Mouse (Mus musculus) urinary bladder, postnatal 10 days (tissue): ENCODE results near the gene Rrn3.
A peak's percentile ranks its signal among the peaks of the same experiment; 100 is the strongest.
"Not testable (repeated sequence)": the region's sequence is repeated elsewhere in the genome, so short reads cannot be mapped to it uniquely, and the experiment has no call there.

ENCODE experiments used
- DNase-seq: peaks from one replicate; pipeline ENCODE4 v3.0.0; 2022; ENCODE audit warnings: low spot score

The Rrn3 gene

DNA sequence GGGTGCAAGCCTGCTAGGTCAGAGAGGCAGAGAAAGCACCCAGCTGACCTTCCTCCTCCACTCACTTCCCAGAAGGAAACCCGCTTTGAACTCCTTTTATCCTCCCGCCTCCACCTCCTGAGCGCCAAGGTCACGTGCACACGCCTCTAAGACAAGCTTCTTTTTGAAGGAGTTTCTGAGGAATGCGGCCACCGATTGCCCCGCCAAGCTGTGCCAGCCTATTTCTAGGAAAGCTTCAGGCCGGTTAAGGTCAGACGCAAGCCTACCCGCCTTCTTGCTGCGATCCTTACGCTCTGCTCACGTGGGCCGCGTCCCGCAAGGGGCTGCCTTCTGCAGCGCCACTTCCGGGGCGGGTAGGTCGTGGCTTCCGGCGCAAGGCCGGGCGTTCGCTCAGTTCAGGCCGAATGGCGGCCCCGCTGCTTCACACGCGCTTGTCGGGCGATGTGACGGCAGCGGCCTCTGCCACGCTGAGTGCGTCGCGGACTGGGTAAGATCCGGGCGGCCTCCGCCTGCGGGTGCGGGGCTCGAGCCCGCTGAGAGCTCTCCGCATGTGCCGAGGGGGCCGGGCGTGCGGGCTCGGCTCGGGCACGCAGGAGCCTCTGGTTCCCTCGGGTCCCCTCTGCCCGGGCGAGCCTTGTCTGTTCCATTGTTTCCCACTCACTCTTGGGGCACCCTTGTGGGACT is at the start of gene Rrn3:
Gene Rrn3, plus strand, starts transcription at position 356 of the 684 bp plus-strand sequence.
- peak; percentile 47 for DNase-seq

DNA sequence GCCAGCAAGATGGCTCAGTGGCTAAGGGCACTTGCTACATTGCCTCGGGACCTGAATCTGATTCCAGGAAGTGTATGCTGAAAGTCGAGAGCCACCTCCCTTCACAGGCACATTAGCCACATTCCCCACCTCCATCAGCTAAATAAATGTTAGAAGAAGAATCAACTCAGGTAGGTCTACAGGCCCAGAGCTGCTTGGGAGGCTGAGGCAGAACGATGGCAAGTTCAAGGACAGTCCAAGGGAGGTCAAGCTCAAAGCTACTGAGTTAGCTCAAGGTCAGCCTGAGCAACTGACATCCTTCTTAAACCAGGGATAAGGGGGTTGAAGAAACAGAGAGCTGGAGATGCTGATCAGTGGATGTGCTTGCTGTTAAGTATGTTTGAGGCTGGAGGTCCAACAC is 47.7 kb upstream of the Rrn3 start:
- DNase-seq, result no peak

DNA sequence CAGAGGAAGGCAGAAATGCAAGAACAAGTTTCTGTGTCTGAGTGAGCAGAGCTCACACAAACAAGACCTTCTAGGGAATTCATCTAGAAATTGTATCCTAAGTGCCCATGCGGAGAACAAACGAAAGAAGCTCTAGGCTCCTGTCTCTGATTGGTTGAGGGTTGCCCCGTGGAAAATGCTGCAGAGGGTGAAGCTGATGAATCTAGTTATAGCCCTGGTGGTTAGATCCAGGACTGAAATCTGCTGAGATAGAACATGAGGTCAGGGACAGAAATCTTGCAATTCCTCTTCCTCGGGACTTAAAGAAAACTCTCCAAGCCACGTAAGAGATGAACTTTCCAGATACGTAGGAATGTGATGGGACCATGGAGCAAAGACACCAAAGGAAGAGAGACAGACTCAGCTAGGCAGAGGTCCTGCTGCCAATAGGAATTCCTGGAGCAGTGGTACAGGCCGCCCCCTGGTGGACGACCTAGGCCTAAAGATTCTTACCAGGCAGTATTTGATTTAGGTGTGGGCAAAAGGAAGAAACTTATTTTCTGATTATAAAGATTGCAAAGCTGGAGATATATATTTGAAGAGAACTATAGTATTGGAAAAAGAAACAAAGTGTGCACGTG is 46.9 kb upstream of the Rrn3 start:
- DNase-seq, result peak; percentile 30

DNA sequence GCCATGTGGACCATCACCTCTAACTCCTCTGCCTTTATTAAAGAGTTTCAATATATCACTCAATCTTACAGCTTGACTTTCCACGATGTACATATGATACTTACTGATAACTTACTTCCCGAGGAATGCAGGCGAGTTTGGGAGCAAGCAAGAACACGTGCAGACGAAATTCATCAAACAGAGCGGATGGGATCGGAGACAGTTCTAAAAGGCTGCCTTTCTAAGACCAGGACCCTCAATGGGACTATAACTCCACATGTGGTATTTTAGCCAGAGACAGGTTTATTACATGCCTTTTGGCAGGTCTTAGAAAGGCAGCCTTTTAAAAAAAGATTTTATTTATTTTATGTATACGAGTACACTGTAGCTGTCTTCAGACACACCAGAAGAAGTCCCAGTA is 44.5 kb upstream of the Rrn3 start:
- DNase-seq, result no peak

DNA sequence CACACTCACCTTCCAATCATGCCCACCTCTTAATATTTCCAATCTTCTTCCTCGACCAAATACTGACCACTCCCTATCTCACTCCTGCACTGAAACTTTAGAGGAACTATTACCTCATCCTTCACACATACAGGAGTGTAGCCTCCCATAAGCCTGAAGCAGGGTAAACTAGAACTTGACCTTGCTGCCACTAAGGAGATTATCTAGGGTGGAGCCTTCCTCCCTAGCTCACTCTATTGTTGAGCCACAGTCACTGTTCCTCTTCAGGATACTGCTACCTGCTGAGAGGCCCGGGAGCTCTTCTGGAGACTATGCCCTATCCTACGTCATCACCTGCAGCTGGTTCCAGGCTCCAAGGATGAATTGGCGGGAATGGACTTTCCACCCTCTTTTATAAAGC is 41.5 kb upstream of the Rrn3 start:
- not testable (repeated sequence) for DNase-seq

DNA sequence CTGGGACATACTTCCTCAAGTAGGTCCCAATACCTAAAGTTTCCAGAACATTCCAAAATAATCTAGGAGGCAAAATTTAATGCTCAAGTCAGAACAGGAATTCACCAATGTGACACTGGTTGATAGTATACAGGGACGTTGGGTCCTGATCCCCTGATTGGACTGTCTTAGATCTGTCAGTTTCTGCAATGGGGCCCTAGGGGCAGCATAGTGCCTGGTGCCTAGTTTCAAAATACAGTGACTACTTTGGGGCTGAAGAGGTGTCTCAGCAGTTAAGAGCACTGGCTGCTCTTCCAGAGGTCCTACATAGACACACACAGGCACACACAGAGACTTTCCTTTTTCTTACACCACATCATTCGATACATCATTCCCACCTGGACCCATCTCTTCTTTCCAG is 39.7 kb upstream of the Rrn3 start:
- no peak for DNase-seq

DNA sequence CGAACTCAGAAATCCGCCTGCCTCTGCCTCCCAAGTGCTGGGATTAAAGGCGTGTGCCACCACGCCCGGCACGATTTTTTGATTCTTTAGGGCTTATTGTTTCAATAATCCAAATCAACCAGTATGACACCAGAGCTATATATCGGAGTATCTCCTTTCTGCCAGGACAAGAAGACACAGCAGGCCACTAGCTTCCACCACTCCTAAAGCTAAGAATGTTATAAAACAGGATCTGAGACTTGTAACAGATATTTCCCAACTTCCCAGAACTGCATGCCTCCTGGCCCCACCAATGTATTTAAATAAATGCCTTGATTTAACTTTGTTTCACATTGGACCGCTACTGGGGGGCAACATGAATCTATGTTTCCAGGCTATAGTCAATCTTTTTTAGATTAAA is 32.8 kb upstream of the Rrn3 start:
- DNase-seq, result no peak

DNA sequence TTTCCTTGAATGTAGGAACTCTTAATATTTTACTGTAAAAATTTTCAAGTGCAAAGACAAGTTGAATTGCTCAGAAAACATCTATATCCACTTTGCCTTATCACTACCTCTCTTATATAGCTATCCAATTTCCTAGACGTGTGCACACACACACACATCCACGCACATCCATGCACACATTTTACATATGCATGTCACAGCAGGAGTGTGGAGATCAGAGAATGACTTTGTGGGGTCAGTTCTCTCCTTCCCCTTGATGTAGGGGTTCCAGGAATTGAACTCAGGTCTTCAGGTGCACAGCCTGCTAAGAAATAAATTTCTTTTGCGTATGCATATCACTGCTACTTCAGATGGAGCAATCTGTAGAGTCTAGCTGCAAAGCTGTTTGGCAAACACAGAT is 32.4 kb upstream of the Rrn3 start:
- no peak for DNase-seq

DNA sequence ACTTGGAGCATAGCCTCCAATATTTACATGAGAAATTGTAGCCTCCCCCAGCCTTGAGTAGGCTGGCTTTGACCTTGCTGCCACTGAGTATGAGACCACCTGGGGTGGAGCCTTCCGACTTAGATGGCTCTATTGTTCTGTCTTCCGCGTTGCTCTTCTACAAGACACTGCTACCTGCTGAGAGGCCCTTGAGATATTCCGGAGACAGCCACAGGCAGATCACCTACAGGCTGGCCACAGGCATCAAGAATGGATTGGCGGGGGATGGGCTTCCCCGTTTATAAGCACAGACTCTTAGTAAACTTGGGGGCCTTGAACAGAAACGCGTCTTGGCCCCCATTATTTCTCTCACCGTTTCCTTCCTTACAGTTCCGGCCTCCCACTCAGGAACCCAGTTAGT is 31.7 kb upstream of the Rrn3 start:
- not testable (repeated sequence) for DNase-seq

DNA sequence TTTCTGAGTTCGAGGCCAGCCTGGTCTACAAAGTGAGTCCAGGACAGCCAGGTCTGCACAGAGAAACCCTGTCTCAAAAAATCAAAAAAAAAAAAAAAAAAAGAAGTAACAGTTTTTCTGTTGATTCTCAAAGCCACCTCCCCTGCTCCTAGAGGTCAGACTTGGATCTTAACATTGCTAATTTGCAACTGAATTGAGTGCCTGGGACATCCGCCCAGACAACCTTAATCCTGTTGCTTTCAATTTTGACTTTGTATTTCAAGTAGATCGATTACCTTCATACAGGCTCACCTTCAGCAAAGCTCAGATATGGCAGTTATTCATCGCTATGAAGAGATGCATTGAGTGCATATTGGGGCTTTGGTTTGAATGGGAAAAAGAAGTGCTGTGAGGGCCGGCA is 31.2 kb upstream of the Rrn3 start:
- DNase-seq, result no peak

DNA sequence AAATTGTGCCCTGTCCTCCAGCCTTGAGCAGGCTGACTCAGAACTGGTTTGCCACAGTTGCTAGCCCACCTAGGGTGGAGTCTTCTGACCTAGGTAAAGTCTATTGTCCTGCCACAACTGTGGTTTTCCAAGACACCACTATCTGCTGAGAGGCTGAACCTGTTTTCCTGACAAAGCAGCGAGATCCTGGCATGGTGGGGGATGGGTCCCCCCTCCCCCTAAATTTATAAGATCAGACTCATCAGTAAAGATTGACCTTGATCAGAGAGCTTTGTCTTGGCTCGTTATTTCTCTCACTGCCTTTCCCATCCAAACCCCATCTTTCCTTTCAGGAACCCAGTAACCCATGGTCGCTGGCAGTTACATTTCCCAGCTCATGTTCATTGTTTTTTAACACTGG is 30.5 kb upstream of the Rrn3 start:
- no peak for DNase-seq

DNA sequence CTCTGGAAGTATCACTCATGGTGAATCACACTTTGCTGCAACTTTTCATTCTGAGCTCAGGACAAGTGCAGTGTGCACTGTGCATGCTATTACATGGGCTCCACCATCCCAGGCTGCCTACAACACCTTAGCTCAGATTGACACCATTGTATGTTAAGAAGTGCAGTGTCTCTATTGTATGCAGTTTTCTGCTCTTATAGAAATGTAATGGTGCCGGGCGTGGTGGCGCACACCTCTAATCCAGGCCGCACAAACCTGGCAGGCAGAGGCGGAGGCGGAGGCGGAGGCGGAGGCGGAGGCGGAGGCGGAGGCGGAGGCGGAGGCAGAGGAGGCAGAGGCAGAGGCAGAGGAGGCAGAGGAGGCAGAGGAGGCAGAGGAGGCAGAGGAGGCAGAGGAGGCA is 29.9 kb upstream of the Rrn3 start:
- DNase-seq, result no peak

DNA sequence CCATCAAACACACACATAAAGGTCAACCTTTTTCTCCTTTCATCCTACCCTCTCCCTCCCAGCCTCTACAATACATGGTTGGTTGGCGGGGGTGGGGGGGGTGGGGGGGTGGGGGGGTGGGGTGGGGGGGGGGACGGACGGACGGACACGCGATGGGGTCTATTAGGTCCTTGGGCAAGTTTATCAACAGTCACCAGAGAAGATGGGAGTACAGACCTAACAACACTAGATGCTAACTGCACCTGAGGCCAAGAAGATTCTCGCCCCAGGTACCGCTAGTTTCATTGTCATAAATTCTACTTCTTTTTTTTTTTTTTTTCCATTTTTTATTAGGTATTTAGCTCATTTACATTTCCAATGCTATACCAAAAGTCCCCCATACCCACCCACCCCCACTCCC is 26.5 kb upstream of the Rrn3 start:
- DNase-seq, result no peak

DNA sequence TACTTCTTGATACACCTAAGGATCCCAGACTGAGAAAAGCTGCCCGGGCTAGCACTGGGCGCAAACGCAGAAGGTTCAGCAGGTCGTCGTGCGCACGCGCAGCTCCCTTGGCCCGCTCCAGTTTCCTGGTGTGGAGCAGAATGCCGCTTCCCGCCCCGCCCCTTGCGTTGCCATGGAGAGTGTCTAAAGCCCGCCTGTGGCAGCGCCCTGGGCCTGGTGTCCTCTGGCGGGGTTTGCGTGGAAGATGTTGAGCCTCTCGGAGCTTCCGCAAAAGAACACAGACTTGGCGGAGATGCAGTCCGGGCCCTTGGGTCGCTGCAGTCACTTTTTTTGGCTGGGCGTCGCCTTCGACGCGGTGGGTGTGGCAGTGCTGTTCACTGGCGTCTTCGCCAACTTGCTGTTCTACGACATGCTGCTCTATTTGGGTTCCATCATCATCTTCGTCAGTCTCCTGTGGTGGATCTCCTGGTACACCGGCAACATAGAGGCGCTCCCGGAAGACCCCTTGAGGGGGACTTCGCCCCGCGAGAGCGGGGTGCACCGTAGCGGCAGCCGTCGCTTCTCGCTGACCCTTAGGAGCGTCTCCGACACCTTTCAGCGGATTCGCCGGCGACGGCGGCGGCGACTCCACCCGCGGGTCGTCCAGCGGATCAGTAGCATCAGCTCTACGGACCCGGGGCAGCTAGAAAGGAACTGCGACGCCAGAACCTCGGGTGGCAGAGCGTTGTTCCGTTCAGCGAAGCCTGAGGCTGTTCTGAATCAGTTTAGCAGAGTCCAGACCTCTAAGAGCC is 25.9 kb upstream of the Rrn3 start:
- DNase-seq, result peak; percentile 75

DNA sequence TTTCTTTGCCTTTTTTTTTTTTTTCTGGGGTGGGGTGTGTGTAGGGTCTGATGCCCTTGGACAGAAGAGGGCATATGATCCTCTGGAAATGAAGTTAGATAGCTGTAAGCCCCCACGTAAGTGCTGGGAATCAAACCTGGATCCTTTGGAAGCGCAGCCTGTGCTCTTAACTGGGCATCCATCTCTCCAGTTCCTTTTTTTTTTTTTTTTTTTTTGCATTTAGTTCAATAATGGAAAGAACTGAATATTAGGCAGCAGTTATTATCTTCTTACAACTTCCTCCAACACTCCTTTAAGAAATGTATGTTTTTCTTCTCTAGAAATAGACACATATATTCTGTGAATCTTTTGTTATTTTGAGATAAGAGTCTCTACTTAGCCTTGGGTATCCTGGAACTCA is 22.7 kb upstream of the Rrn3 start:
- no peak for DNase-seq

DNA sequence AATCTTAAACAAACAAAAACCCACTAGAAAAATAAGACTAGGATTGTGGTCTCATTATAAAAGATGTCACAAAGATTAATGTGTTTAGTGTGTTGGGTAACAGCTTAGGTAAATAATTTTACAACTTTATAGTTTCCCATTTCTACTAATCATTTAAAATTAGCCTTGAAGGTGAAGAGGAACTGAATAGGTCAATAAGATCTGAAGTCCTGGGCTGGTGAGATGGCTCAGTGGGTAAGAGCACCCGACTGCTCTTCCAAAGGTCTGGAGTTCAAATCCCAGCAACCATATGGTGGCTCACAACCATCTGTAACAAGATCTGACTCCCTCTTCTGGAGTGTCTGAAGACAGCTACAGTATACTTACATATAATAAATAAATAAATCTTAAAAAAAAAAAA is 17.7 kb upstream of the Rrn3 start:
- not testable (repeated sequence) for DNase-seq

DNA sequence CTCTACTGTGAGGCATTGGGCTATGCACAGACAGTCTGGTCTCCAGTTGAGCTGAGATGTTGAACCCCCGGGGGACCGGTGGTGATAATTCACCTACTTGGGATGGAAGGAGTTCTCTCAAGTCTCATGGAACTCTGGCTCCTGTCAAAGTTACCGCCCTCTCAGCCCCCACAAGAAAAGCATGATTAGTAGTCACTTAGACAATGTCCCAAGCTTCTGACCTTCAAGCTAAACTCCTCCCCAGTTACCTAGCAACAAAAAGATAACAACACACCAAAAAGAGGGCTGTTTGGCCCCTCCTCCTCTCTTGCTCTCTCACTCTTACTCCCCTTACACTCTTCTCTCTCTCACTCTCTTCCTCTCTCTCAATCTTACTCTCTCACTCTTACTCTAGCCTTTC is 16.0 kb upstream of the Rrn3 start:
- DNase-seq, result no peak

DNA sequence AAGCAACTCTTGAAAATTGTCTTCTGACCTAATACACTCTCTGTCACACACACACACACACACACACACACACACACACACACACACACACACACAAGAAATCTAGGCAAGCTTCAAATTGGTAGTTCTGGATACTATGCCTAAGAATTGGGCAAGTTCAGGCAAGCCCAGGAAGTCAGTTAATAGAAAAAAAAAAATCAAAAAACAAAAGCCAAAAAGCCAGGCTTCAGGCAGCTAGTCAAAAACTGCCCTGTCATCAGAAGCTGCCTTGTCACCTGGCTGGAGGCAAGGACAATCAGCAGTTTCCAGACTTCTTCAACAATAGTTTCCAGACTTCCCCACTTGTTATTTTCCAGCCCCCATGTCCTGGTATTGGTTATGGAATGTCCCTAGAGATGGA is 14.1 kb upstream of the Rrn3 start:
- DNase-seq, result no peak

DNA sequence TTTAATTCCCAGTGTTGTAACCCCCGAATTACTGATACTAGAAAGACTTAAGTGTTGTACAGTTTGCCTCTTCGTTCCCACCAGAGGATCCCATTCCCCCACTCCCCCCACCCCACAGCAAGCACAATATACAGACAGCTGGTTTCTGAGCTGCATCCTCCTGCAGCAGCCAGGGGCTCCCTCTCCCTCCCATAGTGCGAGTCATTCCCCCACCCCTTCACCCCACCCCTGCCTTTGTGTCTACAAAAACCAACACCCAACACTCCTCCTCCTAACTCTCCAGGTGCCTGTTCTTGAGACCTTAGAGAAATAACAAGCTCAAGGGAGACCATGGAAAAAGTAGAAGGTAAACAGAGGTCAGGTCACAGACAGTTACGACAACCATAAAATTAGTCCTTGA is 8.9 kb upstream of the Rrn3 start:
- DNase-seq, result not testable (repeated sequence)

DNA sequence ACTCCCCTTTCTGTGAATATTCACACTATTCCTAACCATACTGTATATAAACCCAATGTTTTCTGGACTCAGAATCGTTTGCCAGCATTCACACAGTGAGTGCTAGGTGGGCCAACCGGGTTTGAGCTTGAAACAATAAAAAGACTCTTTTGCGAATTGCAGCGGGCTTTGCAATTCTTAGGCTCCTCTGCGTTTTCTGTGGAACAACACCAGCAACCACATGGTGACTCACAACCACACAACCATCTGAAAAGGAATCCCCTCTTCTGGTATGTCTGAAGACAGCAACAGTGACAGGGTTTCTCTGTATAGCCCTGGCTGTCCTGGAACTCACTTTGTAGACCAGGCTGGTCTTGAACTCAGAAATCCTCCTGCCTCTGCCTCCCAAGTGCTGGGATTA is 8.5 kb upstream of the Rrn3 start:
- not testable (repeated sequence) for DNase-seq

DNA sequence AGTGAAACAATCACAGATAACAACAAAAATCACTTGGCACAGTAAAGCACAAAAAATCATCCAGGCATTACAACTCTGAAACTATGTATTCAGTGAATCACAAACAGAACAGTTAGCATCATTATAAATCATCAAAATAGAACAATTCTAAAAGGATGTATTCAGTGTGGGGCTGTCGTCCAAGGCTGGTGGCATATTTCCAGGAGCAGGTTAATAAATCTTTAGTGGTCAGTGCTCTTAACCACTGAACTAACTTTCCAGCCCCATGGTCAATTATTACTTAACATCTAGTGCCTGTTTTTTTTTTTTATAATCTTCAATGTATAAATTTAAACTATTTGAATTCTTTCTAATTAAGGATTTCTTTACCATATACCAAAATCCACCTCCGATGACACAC is 6.5 kb upstream of the Rrn3 start:
- DNase-seq, result not testable (repeated sequence)

DNA sequence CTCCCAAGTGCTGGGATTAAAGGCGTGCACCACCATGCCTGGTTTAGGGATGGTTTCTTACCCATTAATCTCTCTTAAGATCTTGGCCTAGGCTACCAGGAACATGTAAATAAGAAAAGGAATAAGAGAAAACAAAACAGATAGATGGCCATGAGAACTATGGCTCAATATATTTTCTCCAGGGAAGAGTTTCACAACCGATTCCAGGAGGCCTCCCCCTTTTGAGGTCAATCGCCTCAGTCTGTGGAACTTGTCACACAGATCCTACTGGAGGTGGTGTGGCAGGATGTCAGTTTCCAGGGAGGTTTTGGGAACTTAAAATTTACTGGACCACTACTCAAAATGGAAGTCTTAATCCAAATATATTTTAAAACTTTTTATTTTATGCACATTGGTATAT is 5.9 kb upstream of the Rrn3 start:
- not testable (repeated sequence) for DNase-seq

DNA sequence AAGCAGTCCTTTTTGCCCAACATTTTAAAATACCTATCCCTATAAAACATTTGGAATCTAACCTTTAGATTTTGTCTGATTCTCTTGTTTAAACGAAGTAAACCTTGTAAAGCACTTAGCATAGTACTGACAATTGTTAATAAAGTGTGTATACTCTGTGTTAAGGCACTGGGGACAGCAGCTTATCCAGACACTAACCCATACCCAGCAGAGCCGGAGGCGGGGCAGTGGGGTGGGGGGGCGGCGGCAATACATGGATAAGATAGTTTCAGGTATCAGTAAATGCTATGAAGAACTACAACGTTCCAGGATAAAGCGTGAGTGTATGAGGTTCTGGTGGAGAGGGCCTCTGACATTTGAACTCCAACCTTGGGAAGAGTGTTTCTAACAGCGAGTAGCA is 708 bp downstream of the Rrn3 start:
- DNase-seq, result no peak
